Mouse (Mus musculus) cortical plate, adult 2 months (tissue): ENCODE results near the gene Cyp2d22.

Experiments used
- CTCF ChIP-seq: fragments of 200-500 bp; IDR thresholded peaks from 2 replicates; pipeline ENCODE4 v1.5.1; 2011; ENCODE audit warnings: mild to moderate bottlenecking, control low read depth, low read length; ENCODE audit not compliant: insufficient read depth; ENCODE audit errors: extremely low read depth
- POLR2A ChIP-seq: fragments of 200-500 bp; IDR thresholded peaks from 2 replicates; pipeline ENCODE4 v1.6.1; 2011; ENCODE audit warnings: mild to moderate bottlenecking, low read length, control low read depth; ENCODE audit not compliant: insufficient read depth; ENCODE audit errors: extremely low read depth

DNA sequence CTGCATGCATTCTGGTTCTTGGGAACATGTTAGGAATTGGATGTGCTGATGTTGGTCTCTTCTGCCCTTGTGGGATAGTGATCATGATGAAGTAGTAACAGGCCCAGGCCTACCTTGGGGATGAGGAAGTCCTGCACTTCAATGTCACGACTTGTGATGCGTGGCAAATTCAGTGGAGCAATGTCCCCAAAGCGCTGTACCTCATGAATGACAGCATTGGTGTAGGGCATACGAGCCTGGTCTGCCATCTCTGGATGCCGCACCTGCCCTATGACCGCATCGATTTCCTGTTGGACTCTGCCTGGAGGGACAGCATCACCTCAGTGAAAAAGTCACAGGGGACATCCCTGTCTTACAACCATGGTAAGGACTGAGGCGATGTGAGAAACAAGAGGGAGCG is 23.5 kb upstream of the Cyp2d22 start:
- TF ChIP-seq CTCF: no peak
- TF ChIP-seq POLR2A: no peak
